In the genomic region with DNA sequence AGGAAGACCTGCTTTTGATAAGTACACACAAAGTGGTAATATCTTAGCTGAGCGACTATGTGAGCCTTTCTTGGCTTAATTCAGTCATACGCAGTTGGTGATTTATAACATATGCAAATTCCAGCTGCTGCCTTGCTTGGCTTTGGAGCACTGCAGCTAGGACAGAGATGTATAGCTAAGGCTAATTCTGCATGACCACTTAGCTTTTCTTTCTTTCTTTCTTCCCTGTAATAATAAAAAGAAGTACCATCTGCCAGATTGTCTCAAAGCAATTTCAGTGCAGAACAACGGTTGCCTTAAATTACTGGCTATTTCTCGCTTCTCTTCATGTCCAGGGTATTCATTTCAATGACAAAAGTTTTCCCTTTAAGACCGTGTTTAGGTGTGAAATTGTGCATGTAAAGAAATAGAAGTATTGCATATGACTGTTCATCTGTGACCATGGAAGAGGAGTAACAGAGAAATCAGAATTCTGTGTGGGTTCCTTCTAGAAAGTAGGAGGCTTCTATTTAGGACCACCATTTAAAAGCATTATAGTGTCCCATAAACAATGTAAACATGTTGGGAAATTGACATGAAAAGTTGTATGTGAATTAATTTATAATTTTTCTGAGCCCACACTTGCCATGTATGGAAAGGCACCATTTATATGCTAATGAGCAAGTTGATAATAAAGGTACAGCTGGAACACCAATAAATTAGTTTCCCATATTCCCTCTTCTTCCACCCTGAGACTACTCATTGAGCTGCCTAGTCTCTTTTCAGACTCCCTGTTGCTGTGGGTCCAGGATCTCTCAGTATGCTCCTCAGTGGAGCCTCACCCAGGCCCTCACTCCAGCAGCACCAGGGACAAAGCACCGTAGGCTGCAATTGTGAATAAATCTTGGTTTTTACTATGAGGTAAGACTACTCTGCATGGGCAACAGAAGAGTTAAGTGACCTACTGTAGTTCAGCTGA, we compare ENCODE assay signal across 16 mouse cellular contexts.
DNase-seq lines count a peak whose midpoint lies in the region; ATAC-seq and TF ChIP-seq lines count a peak whose summit lies in the region.
"Had no signal": no experiment of that assay in that cellular context is flagged by ENCODE, and none has a peak within 500 bp of the region (broad histone marks: within the 10 kb centered on the region; RNA-seq: fewer than 3 reads in every experiment).

No protein-coding gene starts in this region.

- ATAC-seq in intestine, embryonic 14.5 days (replicated peaks; ENCODE audit: low FRiP score, low TSS enrichment, low read depth), result no peak
- no peak for ATAC-seq in intestine, embryonic 15.5 days
- no peak for ATAC-seq in forebrain, embryonic 16.5 days
- peak; percentile 47; the same call in 1 of the 2 replicates for ATAC-seq in midbrain, embryonic 14.5 days (ENCODE audit: low FRiP score, low TSS enrichment)
- ATAC-seq: intestine, postnatal 0 days had no signal

- no peaks in the 10 kb centered on the region for H3K36me3 ChIP-seq in intestine, embryonic 14.5 days (ENCODE audit: control insufficient read depth, insufficient read depth, low read length)
- no peaks in the 10 kb centered on the region for H3K36me3 ChIP-seq in intestine, embryonic 15.5 days
- no peaks in the 10 kb centered on the region for H3K36me3 ChIP-seq in forebrain, embryonic 16.5 days (ENCODE audit: control insufficient read depth, insufficient read depth)
- H3K36me3 ChIP-seq in midbrain, embryonic 14.5 days (ENCODE audit: control insufficient read depth, insufficient read depth, low read length), result no peaks in the 10 kb centered on the region
- no peaks in the 10 kb centered on the region for H3K36me3 ChIP-seq in thymus, adult 2 months (ENCODE audit: control insufficient read depth, insufficient read depth, low read length)
- H3K36me3 ChIP-seq: embryonic facial prominence, embryonic 15.5 days; heart, embryonic 10.5 days; liver, embryonic 15.5 days had no signal

- H3K9ac ChIP-seq in intestine, embryonic 14.5 days (ENCODE audit: low read length), result no peak overlapping the region
- H3K9ac ChIP-seq in intestine, embryonic 15.5 days, result no peak overlapping the region
- no peak overlapping the region for H3K9ac ChIP-seq in forebrain, embryonic 16.5 days (replicated peaks; ENCODE audit: low read depth, low read length)
- no peak overlapping the region for H3K9ac ChIP-seq in midbrain, embryonic 14.5 days (replicated peaks; ENCODE audit: low read length)
- H3K9ac ChIP-seq: embryonic facial prominence, embryonic 15.5 days; liver, embryonic 15.5 days had no signal

- no peaks in the 10 kb centered on the region for H3K9me3 ChIP-seq in intestine, embryonic 14.5 days (ENCODE audit: control insufficient read depth, low read length)
- no peaks in the 10 kb centered on the region for H3K9me3 ChIP-seq in intestine, embryonic 15.5 days
- no peaks in the 10 kb centered on the region for H3K9me3 ChIP-seq in forebrain, embryonic 16.5 days (ENCODE audit: control insufficient read depth, low read length)
- H3K9me3 ChIP-seq in midbrain, embryonic 14.5 days (ENCODE audit: control insufficient read depth, low read length), result no peaks in the 10 kb centered on the region
- H3K9me3 ChIP-seq: embryonic facial prominence, embryonic 15.5 days; heart, embryonic 10.5 days; liver, embryonic 15.5 days had no signal

- H3K4me2 ChIP-seq in intestine, embryonic 14.5 days (ENCODE audit: low read length), result no peak overlapping the region
- H3K4me2 ChIP-seq in intestine, embryonic 15.5 days (replicated peaks), result no peak overlapping the region
- no peak overlapping the region for H3K4me2 ChIP-seq in forebrain, embryonic 16.5 days (ENCODE audit: low read length)
- H3K4me2 ChIP-seq in midbrain, embryonic 14.5 days (ENCODE audit: low read length), result no peak overlapping the region
- H3K4me2 ChIP-seq: embryonic facial prominence, embryonic 15.5 days; liver, embryonic 15.5 days had no signal

- no peak for TF ChIP-seq POLR2A in thymus, adult 2 months (IDR thresholded peaks at IDR 0.05; ENCODE audit: control insufficient read depth, extremely low read depth, insufficient read depth, low read length, poor library complexity)

- TF ChIP-seq CTCF in thymus, adult 2 months (IDR thresholded peaks at IDR 0.05; ENCODE audit: borderline replicate concordance, control insufficient read depth, extremely low read depth, insufficient read depth, low read length, poor library complexity), result no peak

- no peak overlapping the region for H3K27ac ChIP-seq in intestine, embryonic 14.5 days (ENCODE audit: low read depth)
- no peak overlapping the region for H3K27ac ChIP-seq in intestine, embryonic 15.5 days
- H3K27ac ChIP-seq in forebrain, embryonic 16.5 days (ENCODE audit: low read length), result peak overlapping the region; percentile 47; the same call in 1 of the 2 replicates
- H3K27ac ChIP-seq in midbrain, embryonic 14.5 days (replicated peaks; ENCODE audit: low read depth, low read length), result peak overlapping the region; percentile 21; the same call in 1 of the 2 replicates
- no peak overlapping the region for H3K27ac ChIP-seq in thymus, adult 2 months (ENCODE audit: control insufficient read depth, insufficient read depth, low read length)
- H3K27ac ChIP-seq: embryonic facial prominence, embryonic 15.5 days; liver, embryonic 15.5 days had no signal

- DNase-seq in intestine, embryonic 14.5 days (ENCODE audit: low spot score), result peak; percentile 37
- peak; percentile 44 for DNase-seq in embryo, embryonic 10.5 days (ENCODE audit: low spot score)
- peak; percentile 34 for DNase-seq in midbrain, embryonic 14.5 days
- DNase-seq in thymus, adult 2 months, result no peak
- DNase-seq in ovary, postnatal 36 days (ENCODE audit: low spot score), result no peak
- DNase-seq: gastrocnemius, postnatal 14 days; heart, postnatal 14 days; kidney, postnatal 36 days; left cerebral cortex, postnatal 4 days; lung, postnatal 36 days had no signal

- 63% methylated on average over 6 of the region's 6 CpGs for WGBS in intestine, embryonic 14.5 days
- 62% methylated on average over 6 of the region's 6 CpGs for WGBS in intestine, embryonic 15.5 days
- 36% methylated on average over 6 of the region's 6 CpGs for WGBS in forebrain, embryonic 16.5 days
- 15% methylated on average over 6 of the region's 6 CpGs for WGBS in midbrain, embryonic 14.5 days
- WGBS in thymus, adult 2 months, result 94% methylated on average over 6 of the region's 6 CpGs

- 0 out of 2 replicates have a peak, but pooled peaks cover 12% of the 10 kb centered on the region for H3K4me1 ChIP-seq in intestine, embryonic 14.5 days (replicated peaks; ENCODE audit: control insufficient read depth, insufficient read depth, low read length)
- H3K4me1 ChIP-seq in intestine, embryonic 15.5 days (replicated peaks), result peaks cover 6% of the 10 kb centered on the region; the same call in 1 of the 2 replicates
- peaks cover 15% of the 10 kb centered on the region for H3K4me1 ChIP-seq in forebrain, embryonic 16.5 days (replicated peaks; ENCODE audit: control insufficient read depth, insufficient read depth, low read length)
- peaks cover 13% of the 10 kb centered on the region for H3K4me1 ChIP-seq in midbrain, embryonic 14.5 days (ENCODE audit: control insufficient read depth, insufficient read depth, low read length)
- no peaks in the 10 kb centered on the region for H3K4me1 ChIP-seq in thymus, adult 2 months (replicated peaks; ENCODE audit: control insufficient read depth, insufficient read depth, low read length)

- H3K27me3 ChIP-seq in intestine, embryonic 14.5 days (replicated peaks; ENCODE audit: control insufficient read depth, insufficient read depth, low read length), result no peaks in the 10 kb centered on the region
- H3K27me3 ChIP-seq in intestine, embryonic 15.5 days (replicated peaks), result no peaks in the 10 kb centered on the region
- H3K27me3 ChIP-seq in forebrain, embryonic 16.5 days (replicated peaks; ENCODE audit: control insufficient read depth, insufficient read depth, low read length), result no peaks in the 10 kb centered on the region
- H3K27me3 ChIP-seq in midbrain, embryonic 14.5 days (ENCODE audit: control insufficient read depth, insufficient read depth, low read length), result no peaks in the 10 kb centered on the region
- no peaks in the 10 kb centered on the region for H3K27me3 ChIP-seq in thymus, adult 2 months (ENCODE audit: control insufficient read depth, insufficient read depth, low read length)
- H3K27me3 ChIP-seq: embryonic facial prominence, embryonic 15.5 days; liver, embryonic 15.5 days had no signal

- H3K4me3 ChIP-seq in intestine, embryonic 14.5 days (ENCODE audit: low read depth, low read length), result no peak overlapping the region
- no peak overlapping the region for H3K4me3 ChIP-seq in intestine, embryonic 15.5 days (replicated peaks)
- H3K4me3 ChIP-seq in forebrain, embryonic 16.5 days (replicated peaks; ENCODE audit: low read length), result no peak overlapping the region
- H3K4me3 ChIP-seq in midbrain, embryonic 14.5 days (replicated peaks; ENCODE audit: low read depth, low read length), result no peak overlapping the region
- H3K4me3 ChIP-seq in thymus, adult 2 months (ENCODE audit: control insufficient read depth, insufficient read depth, low read length), result no peak overlapping the region
- H3K4me3 ChIP-seq: embryonic facial prominence, embryonic 15.5 days; heart, embryonic 10.5 days; liver, embryonic 15.5 days had no signal

Comparison
In these comparisons a context has a peak if more than half of its experiments do, and no peak if none do; other contexts are left out.
1. DNase-seq: peak in intestine, embryonic 14.5 days (single experiment), embryo, embryonic 10.5 days (single experiment) and midbrain, embryonic 14.5 days (single experiment); none in thymus, adult 2 months (single experiment) and ovary, postnatal 36 days (single experiment).
2. H3K27ac ChIP-seq: peak in forebrain, embryonic 16.5 days (single experiment) and midbrain, embryonic 14.5 days (single experiment); none in intestine, embryonic 14.5 days (single experiment), intestine, embryonic 15.5 days (single experiment) and thymus, adult 2 months (single experiment).